ENCODE assay signal across 9 mouse cellular contexts in genomic region chr2:27039286-27039685, GRCm38 (mm10). TPM values are rescaled to one million over a fixed set of nuclear protein-coding genes. Genes with fewer than 3 reads are reported as not detected.
DNase-seq lines count a peak whose midpoint lies in the region; ATAC-seq and TF ChIP-seq lines count a peak whose summit lies in the region.
"Had no signal": no experiment of that assay in that cellular context is flagged by ENCODE, and none has a peak within 500 bp of the region (broad histone marks: within the 10 kb centered on the region; RNA-seq: fewer than 3 reads in every experiment).

No protein-coding gene starts in this region.

- peak; percentile 21 for DNase-seq in embryo, embryonic 11 days
- peak; percentile 54 for DNase-seq in liver, postnatal 0 days
- DNase-seq in adrenal gland, postnatal 4 days (ENCODE audit: low spot score in 2 of 2) = no peak
- DNase-seq in adrenal gland, adult 18-20 months (ENCODE audit: low spot score in 2 of 2) = no peak
- DNase-seq in left cerebral cortex, postnatal 10 days (ENCODE audit: extremely low spot score in 1 of 2, low spot score in 2 of 2) = no peak

- H3K27me3 ChIP-seq in intestine, postnatal 0 days (replicated peaks; ENCODE audit: control insufficient read depth, insufficient read depth, low read length) = no peaks in the 10 kb centered on the region
- H3K27me3 ChIP-seq in intestine, embryonic 16.5 days (replicated peaks; ENCODE audit: control insufficient read depth, insufficient read depth, low read length) = no peaks in the 10 kb centered on the region
- H3K27me3 ChIP-seq in ES-Bruce4 (ENCODE audit: control insufficient read depth, insufficient read depth, low read length, poor library complexity, severe bottlenecking) = no peaks in the 10 kb centered on the region
- no peaks in the 10 kb centered on the region for H3K27me3 ChIP-seq in liver, postnatal 0 days (ENCODE audit: insufficient read depth, low read length)
- H3K27me3 ChIP-seq: neural tube, embryonic 12.5 days had no signal

- H3K9ac ChIP-seq in intestine, postnatal 0 days (ENCODE audit: low read depth, low read length) = no peak overlapping the region
- H3K9ac ChIP-seq in intestine, embryonic 16.5 days (ENCODE audit: low read depth, low read length) = no peak overlapping the region
- no peak overlapping the region for H3K9ac ChIP-seq in ES-Bruce4 (ENCODE audit: low read depth, poor library complexity, severe bottlenecking)
- no peak overlapping the region for H3K9ac ChIP-seq in liver, postnatal 0 days (replicated peaks)
- H3K9ac ChIP-seq: neural tube, embryonic 12.5 days had no signal

- 0% methylated on average over 1 of the region's 1 CpGs for WGBS in intestine, postnatal 0 days
- 9% methylated on average over 1 of the region's 1 CpGs for WGBS in intestine, embryonic 16.5 days
- 12% methylated on average over 1 of the region's 1 CpGs for WGBS in liver, postnatal 0 days (ENCODE audit: insufficient replicate concordance)

- H3K4me3 ChIP-seq in intestine, postnatal 0 days (ENCODE audit: low read depth, low read length) = no peak overlapping the region
- no peak overlapping the region for H3K4me3 ChIP-seq in intestine, embryonic 16.5 days (ENCODE audit: low read length)
- no peak overlapping the region for H3K4me3 ChIP-seq in ES-Bruce4 (ENCODE audit: low read depth, low read length)
- no peak overlapping the region for H3K4me3 ChIP-seq in liver, postnatal 0 days (ENCODE audit: low read depth, low read length)
- H3K4me3 ChIP-seq: neural tube, embryonic 12.5 days had no signal

- H3K4me1 ChIP-seq in intestine, postnatal 0 days (replicated peaks; ENCODE audit: control insufficient read depth, insufficient read depth, low read length) = no peaks in the 10 kb centered on the region
- H3K4me1 ChIP-seq in intestine, embryonic 16.5 days (ENCODE audit: control insufficient read depth, insufficient read depth, low read length) = no peaks in the 10 kb centered on the region
- no peaks in the 10 kb centered on the region for H3K4me1 ChIP-seq in ES-Bruce4 (ENCODE audit: control insufficient read depth, insufficient read depth, low read length)
- peaks cover 11% of the 10 kb centered on the region for H3K4me1 ChIP-seq in liver, postnatal 0 days (ENCODE audit: insufficient read depth)
- H3K4me1 ChIP-seq: neural tube, embryonic 12.5 days had no signal

- peak; percentile 61 for TF ChIP-seq CTCF in intestine, postnatal 0 days (IDR thresholded peaks at IDR 0.05; ENCODE audit: low read depth)
- TF ChIP-seq CTCF in ES-Bruce4 (IDR thresholded peaks at IDR 0.05; ENCODE audit: low read depth, low read length) = peak; percentile 67
- TF ChIP-seq CTCF in liver, postnatal 0 days (IDR thresholded peaks at IDR 0.05; ENCODE audit: low read depth) = peak; percentile 63

- H3K4me2 ChIP-seq in intestine, postnatal 0 days (replicated peaks; ENCODE audit: low read depth) = no peak overlapping the region
- H3K4me2 ChIP-seq in intestine, embryonic 16.5 days (ENCODE audit: low read depth, low read length) = no peak overlapping the region
- no peak overlapping the region for H3K4me2 ChIP-seq in liver, postnatal 0 days (ENCODE audit: low read depth, low read length)
- H3K4me2 ChIP-seq: neural tube, embryonic 12.5 days had no signal

- no peak overlapping the region for H3K27ac ChIP-seq in intestine, postnatal 0 days (ENCODE audit: low read depth, low read length)
- no peak overlapping the region for H3K27ac ChIP-seq in intestine, embryonic 16.5 days (ENCODE audit: low read length)
- no peak overlapping the region for H3K27ac ChIP-seq in ES-Bruce4 (ENCODE audit: insufficient read depth, low read length)
- H3K27ac ChIP-seq in liver, postnatal 0 days (ENCODE audit: low read depth) = no peak overlapping the region
- H3K27ac ChIP-seq: neural tube, embryonic 12.5 days had no signal

- no peaks in the 10 kb centered on the region for H3K36me3 ChIP-seq in intestine, postnatal 0 days (ENCODE audit: control insufficient read depth, insufficient read depth)
- no peaks in the 10 kb centered on the region for H3K36me3 ChIP-seq in intestine, embryonic 16.5 days (ENCODE audit: control insufficient read depth, insufficient read depth, low read length)
- no peaks in the 10 kb centered on the region for H3K36me3 ChIP-seq in ES-Bruce4 (ENCODE audit: control insufficient read depth, insufficient read depth, low read length, poor library complexity, severe bottlenecking)
- H3K36me3 ChIP-seq in liver, postnatal 0 days (replicated peaks; ENCODE audit: insufficient read depth, low read length) = no peaks in the 10 kb centered on the region
- H3K36me3 ChIP-seq: neural tube, embryonic 12.5 days had no signal

- no peak for TF ChIP-seq EP300 in ES-Bruce4 (IDR thresholded peaks at IDR 0.05; ENCODE audit: insufficient read depth, low read depth, low read length)
- TF ChIP-seq EP300 in liver, postnatal 0 days (IDR thresholded peaks at IDR 0.05; ENCODE audit: low read depth) = no peak

- no peaks in the 10 kb centered on the region for H3K9me3 ChIP-seq in intestine, postnatal 0 days (ENCODE audit: control insufficient read depth)
- H3K9me3 ChIP-seq in intestine, embryonic 16.5 days (ENCODE audit: control insufficient read depth, low read length) = no peaks in the 10 kb centered on the region
- H3K9me3 ChIP-seq in ES-Bruce4 (replicated peaks; ENCODE audit: control insufficient read depth, insufficient read depth, low read length, poor library complexity, severe bottlenecking) = no peaks in the 10 kb centered on the region
- H3K9me3 ChIP-seq in liver, postnatal 0 days (ENCODE audit: low read length) = no peaks in the 10 kb centered on the region
- H3K9me3 ChIP-seq: neural tube, embryonic 12.5 days had no signal

- no peak for TF ChIP-seq POLR2A in ES-Bruce4 (IDR thresholded peaks at IDR 0.05; ENCODE audit: insufficient read depth, low read length)

- ATAC-seq in intestine, postnatal 0 days = no peak
- no peak for ATAC-seq in intestine, embryonic 16.5 days
- no peak for ATAC-seq in liver, postnatal 0 days

- intact Hi-C loops in left cerebral cortex, postnatal 10 days (cut with DNase I) = loop anchor here (5.0 to 10.0 kb wide), 2 partner anchors 107 to 394 kb away; partner anchors contain the start of genes Stkld1 and Surf4

RNA-seq across cellular contexts. Expression of gene Slc2a6, which starts 11.5 kb away (rescaled TPM):
- 0.59 and 0.93 TPM in 2 replicates for polyA plus RNA-seq in intestine, postnatal 0 days (2015; fragmentation: Nextera tagmentation; extraction: Ambion mirVana)
- 0.84 and 1.0 TPM in 2 replicates for polyA plus RNA-seq in intestine, embryonic 16.5 days (2015; fragmentation: Nextera tagmentation; extraction: Ambion mirVana)
- 1.5 and 3.9 TPM in 2 replicates for polyA plus RNA-seq in ES-Bruce4 (2011; ENCODE audit: insufficient read depth, insufficient read length, low read depth, missing spikeins)
- polyA plus RNA-seq in liver, postnatal 0 days (2015; fragmentation: Nextera tagmentation; extraction: Ambion mirVana) = 0.31 and 0.47 TPM in 2 replicates
- 1 to 10 TPM; 1.3 TPM for total RNA-seq in adrenal gland, postnatal 4 days (2021)
- total RNA-seq in adrenal gland, adult 18-20 months (2021) = 1 to 10 TPM in 1 of 2 experiments, under 1 TPM in 1; 0.33 to 1.1 TPM
- total RNA-seq in left cerebral cortex, postnatal 10 days (2021) = 10 to 100 TPM; 42.2 to 43.7 TPM

RNA-seq across cellular contexts. Expression of gene Cacfd1, which starts 29.6 kb away (rescaled TPM):
- 41.5 and 42.8 TPM in 2 replicates for polyA plus RNA-seq in intestine, postnatal 0 days (2015; fragmentation: Nextera tagmentation; extraction: Ambion mirVana)
- polyA plus RNA-seq in intestine, embryonic 16.5 days (2015; fragmentation: Nextera tagmentation; extraction: Ambion mirVana) = 52.9 and 54.3 TPM in 2 replicates
- polyA plus RNA-seq in ES-Bruce4 (2011; ENCODE audit: insufficient read depth, insufficient read length, low read depth, missing spikeins) = 17.5 and 17.8 TPM in 2 replicates
- 21.1 and 23.5 TPM in 2 replicates for polyA plus RNA-seq in liver, postnatal 0 days (2015; fragmentation: Nextera tagmentation; extraction: Ambion mirVana)
- total RNA-seq in adrenal gland, postnatal 4 days (2021) = 10 to 100 TPM; 49.8 to 53.7 TPM
- total RNA-seq in adrenal gland, adult 18-20 months (2021) = 10 to 100 TPM; 46.9 to 62.8 TPM
- total RNA-seq in left cerebral cortex, postnatal 10 days (2021) = 10 to 100 TPM; 58.1 to 67.4 TPM

RNA-seq across cellular contexts. Expression of gene Mymk, which starts 32.7 kb away (rescaled TPM):
- polyA plus RNA-seq in intestine, postnatal 0 days (2015; fragmentation: Nextera tagmentation; extraction: Ambion mirVana) = not detected in 2 replicates
- polyA plus RNA-seq in intestine, embryonic 16.5 days (2015; fragmentation: Nextera tagmentation; extraction: Ambion mirVana) = 0.12 and 0.22 TPM in 2 replicates
- not detected in 2 replicates for polyA plus RNA-seq in ES-Bruce4 (2011; ENCODE audit: insufficient read depth, insufficient read length, low read depth, missing spikeins)
- polyA plus RNA-seq in liver, postnatal 0 days (2015; fragmentation: Nextera tagmentation; extraction: Ambion mirVana) = 0.49 TPM in 1 of 2 replicates, not detected in the other
- 1 to 10 TPM in 1 of 2 experiments, under 1 TPM in 1; 0.59 to 1.8 TPM for total RNA-seq in adrenal gland, postnatal 4 days (2021)
- total RNA-seq in adrenal gland, adult 18-20 months (2021) = not detected
- under 1 TPM; 0.59 to 0.69 TPM for total RNA-seq in left cerebral cortex, postnatal 10 days (2021)

RNA-seq across cellular contexts. Expression of gene Adamtsl2, which starts 39.9 kb away (rescaled TPM):
- polyA plus RNA-seq in intestine, postnatal 0 days (2015; fragmentation: Nextera tagmentation; extraction: Ambion mirVana) = 1.0 and 1.3 TPM in 2 replicates
- polyA plus RNA-seq in intestine, embryonic 16.5 days (2015; fragmentation: Nextera tagmentation; extraction: Ambion mirVana) = 1.7 and 2.1 TPM in 2 replicates
- not detected in 2 replicates for polyA plus RNA-seq in ES-Bruce4 (2011; ENCODE audit: insufficient read depth, insufficient read length, low read depth, missing spikeins)
- polyA plus RNA-seq in liver, postnatal 0 days (2015; fragmentation: Nextera tagmentation; extraction: Ambion mirVana) = 1.1 and 1.2 TPM in 2 replicates
- 10 to 100 TPM in 1 of 2 experiments, 1 to 10 TPM in 1; 9.6 to 13.5 TPM for total RNA-seq in adrenal gland, postnatal 4 days (2021)
- 10 to 100 TPM; 20.4 to 23.7 TPM for total RNA-seq in adrenal gland, adult 18-20 months (2021)
- total RNA-seq in left cerebral cortex, postnatal 10 days (2021) = 10 to 100 TPM; 24.7 to 30.6 TPM

Comparison
In these comparisons a context has a peak if more than half of its experiments do, and no peak if none do; other contexts are left out.
1. DNase-seq: peak in embryo, embryonic 11 days (single experiment) and liver, postnatal 0 days (single experiment); none in adrenal gland, postnatal 4 days (0 of 2), adrenal gland, adult 18-20 months (0 of 2) and left cerebral cortex, postnatal 10 days (0 of 2).
2. Peak in every context shown above with its lines, with median percentiles within 50 percentile points of each other: CTCF ChIP-seq.